Mouse (Mus musculus): ENCODE measurements around the gene Ptprn.

The Ptprn gene

DNA sequence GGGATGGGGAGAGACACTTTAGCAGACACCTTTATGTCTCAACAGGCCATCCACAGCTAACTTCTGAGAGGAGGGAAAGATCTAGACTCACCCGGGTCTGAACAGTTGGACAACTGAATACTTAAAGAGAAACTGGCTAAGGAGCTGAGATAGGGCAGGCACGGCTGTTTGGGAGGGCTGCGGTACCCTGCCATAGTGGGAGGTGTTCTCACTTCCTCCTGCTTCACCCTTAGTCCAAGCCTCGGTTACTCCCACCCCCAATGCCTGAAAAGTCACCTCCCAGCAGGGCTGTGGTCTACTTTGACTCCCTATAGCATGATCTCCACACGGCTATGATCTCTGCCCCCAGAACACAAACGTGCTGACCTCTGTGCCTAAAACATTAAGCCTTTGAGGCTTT, 40.8 kb downstream of the Ptprn start:
- no peak for DNase-seq (ENCODE audit: low spot score)

DNA sequence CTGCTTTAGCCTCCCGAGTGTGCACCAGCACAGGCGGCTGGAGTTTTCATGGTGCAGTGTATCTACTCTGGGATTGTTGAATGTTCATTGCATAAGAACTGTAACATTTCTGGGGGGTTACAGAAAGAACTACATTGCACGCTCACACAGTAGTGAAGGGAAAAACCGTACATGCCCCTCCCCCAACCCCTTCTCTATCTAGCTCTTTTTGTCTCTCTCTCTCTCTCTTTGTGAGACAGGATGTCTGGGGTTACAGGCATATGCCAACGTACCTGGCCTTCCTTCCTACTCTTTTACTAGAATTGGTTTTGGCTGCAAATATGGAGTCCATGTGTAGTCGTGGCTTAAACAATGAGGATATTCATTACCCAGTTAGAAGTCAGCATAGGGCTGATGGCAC, 41.4 kb downstream of the Ptprn start:
- no peak for DNase-seq (ENCODE audit: low spot score)

DNA sequence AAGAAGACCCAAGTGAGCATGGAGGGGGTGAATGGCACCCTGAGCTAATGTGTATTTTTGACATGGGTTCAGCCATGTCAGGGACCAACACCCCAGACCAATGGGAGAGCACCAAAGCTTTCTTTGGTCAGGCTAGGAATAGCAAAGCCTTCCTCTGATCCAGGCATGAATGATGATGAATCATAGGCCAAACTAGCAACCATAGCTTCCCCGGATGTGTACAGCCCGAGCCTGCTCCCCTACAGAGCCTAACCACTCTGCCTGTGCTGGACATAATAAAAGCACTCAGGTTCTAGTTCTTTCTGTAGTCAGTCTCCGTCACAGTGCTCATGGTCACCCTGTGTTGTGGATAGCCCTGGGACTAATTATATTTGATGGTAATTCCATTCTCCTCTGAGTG, 42.8 kb downstream of the Ptprn start:
- DNase-seq (ENCODE audit: low spot score): no peak

DNA sequence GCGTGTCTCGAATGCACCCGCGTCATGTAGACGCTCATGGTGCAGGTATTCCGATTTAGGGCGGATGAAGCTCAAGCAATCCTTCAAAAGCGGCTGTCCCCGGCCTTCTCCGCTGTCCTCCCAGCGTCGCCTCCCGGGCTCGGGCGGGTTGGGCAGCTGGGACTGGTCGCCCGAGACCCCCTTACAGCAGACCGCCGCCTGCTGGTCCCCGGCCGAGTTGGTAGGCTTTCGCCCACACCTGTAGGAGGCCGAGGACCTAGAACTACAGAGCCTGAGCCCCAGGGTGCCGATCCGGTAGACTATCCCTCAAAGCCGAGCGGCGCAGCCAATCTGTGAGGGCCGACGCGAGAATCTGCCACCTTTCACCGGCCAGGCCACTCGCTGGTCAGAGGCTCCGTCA, 44.8 kb downstream of the Ptprn start, which contains the start of gene Tuba4a:
Gene Tuba4a, minus strand, starts transcription at position 335 of the 400 bp plus-strand sequence.
- DNase-seq (ENCODE audit: low spot score): no peak

DNA sequence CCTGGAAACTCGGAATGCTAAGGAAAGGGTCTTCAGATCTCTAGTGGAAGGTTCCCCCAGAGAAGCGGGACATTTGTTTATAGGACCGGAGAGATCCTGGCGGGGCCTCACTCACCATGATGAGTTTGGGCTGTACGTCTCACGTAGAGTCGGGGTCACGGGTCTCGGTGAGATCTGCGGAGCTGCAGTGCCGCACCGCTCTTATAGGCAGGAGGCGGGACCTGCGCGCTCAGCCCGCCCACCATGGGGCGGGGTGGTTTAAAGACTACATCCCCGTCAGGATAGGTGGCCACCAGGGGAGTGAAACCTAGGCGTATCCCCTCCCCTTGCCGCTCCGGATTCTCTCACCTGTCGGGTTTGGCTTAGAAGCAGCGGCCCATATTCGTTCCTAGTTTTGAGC, 45.2 kb downstream of the Ptprn start:
- no peak for DNase-seq (ENCODE audit: low spot score)

DNA sequence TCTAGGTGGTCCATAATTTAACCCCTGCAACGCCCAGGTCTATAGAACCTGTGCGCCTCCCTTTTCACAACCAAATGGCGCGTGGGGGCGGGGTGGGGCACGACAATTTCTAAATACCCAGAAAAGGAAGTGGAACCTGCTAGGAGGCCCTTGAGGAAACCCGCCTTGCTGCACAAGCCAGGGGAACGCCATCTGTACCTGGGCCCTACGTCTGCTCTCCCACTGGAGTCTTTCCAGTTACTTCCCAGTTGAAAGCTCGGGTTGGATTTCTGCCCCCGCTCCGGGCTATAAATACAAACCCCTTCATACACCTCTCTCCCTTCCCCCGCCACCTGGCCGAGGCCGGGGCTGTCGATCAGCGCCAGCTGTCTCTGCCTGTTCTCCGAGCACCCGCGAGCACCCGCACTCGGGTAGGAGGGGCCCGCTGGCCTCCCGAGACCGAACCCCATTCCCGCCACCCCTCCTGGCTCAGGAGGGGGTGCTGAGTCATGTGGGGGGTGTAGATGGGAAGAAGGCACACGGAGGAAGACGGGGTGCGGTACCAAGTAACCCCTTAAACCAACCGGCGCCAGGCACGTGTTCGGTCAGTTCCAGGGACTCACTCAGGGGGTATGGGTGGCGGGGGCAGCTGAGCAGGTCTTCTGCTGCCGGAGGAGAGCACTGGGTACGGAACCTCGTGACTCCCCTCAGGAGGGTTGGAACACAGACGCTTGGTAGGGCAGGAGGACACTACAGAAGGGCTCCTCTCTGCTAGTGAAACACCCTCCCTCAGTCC, 45.9 kb downstream of the Ptprn start:
- DNase-seq (ENCODE audit: low spot score): no peak

DNA sequence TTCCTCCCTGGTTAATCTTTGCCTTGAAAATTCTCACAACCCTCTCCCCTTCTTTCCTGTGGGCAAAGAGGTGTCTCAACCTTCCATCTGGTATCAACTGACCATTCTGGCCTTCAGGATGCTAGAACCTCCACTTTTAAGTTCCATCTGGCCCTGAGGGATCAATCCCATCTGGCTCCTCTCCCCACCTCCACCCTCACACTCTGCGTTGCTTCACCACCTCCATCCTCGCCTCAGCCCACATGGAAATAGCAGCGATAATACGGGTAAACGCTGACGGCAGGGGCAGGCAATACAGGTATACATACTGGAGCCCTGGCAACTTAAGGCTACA, 46.4 kb downstream of the Ptprn start:
- no peak for DNase-seq (ENCODE audit: low spot score)

DNA sequence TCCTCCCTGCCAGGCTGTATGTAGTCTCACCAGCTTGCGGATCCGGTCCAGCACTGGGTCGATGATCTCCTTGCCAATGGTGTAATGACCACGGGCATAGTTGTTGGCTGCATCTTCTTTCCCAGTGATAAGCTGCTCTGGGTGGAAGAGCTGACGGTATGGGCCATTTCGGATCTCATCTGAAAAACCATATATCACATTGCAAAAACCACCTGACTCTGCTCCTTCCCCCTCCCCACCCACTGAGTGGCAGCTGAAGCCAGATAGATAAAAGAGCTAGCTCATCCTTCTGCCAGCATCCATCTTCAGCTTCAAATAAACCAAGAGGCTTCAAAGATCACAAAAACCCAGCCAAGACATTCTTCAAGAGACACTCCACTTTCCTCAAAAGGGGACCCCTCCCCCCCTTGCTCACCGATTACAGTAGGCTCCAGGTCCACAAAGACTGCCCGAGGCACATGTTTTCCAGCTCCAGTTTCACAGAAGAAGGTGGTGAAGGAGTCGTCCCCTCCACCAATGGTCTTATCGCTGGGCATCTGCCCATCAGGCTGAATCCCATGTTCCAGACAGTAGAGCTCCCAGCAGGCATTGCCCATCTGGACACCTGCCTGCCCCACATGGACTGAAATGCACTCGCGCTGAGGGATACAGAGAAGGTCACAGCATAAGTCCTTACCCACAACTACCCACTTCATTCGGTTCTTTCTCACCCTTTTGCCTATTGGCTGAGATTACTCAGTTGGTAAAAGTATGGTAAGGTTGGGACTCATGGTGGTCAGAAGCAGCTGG, 47.3 kb downstream of the Ptprn start:
- DNase-seq (ENCODE audit: low spot score): no peak

DNA sequence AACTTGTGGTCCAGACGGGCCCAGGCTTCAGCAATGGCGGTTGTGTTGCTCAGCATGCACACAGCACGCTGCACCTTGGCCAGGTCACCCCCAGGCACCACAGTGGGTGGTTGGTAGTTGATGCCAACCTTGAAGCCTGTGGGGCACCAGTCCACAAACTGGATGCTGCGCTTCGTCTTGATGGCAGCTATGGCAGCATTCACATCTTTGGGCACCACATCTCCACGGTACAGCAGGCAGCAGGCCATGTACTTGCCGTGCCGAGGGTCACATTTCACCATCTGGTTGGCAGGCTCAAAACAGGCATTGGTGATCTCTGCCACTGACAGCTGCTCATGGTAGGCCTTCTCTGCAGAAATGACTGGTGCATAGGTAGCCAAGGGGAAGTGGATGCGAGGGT, 48.5 kb downstream of the Ptprn start:
- DNase-seq (ENCODE audit: low spot score): no peak

DNA sequence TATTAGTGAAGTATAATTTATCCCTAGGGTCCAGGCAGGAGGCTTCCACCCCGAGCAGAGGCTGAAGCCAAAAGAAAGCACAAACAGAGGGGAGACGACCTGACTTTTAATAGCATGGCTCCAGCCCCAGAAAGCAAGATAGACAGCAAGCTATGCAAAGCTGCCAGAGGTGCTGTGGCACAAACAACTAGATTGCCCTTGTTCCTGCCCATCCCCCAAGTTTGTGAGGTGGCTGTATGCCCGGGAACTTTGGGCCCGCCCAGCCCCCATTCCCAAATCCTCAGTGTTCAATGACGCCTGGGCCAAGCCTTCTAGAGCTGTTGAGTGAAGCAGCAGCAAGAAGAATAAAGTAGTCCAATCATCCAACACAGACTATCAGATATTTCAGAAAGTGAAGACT, 49.4 kb downstream of the Ptprn start:
- DNase-seq (ENCODE audit: low spot score): no peak

DNA sequence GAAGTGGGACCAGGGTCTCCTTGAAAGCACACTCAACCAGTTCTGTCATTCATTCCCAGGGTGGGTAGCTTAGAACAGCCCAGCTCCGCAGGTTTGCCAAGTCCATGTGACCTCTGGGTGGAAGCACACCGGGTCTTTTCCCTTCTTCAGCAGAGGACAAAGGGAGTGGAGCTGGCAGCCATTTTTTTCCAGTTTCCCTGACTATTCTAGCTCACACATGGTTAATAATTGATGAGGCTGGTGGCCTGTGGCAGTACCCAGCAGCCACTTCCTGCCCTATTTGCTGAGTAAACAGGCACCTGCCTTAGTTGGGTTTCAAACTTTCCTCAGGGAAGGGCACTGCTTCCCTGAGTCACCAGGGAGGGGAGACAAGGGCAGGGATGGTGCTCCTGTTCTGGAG, 49.9 kb downstream of the Ptprn start:
- no peak for DNase-seq (ENCODE audit: low spot score)

DNA sequence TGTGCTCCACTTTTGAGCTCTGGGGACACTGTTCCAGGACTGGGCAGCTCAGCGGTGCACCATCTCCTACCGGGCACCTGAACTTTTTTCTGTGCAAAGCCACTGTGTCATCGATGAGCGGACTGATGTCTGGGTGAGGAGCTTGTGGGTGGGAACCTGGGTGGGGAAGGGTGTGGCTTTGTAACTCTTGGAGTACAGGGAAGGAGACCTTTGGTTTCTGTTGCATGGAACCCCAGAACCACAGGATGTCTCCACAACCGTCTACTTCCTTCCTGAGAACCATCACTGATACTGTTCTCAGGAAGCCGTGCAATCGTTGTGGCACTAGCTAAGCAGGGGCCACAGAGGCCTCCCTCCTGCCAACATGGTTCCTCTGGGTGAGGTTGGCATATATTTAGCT, 51.2 kb downstream of the Ptprn start:
- DNase-seq (ENCODE audit: low spot score): no peak

DNA sequence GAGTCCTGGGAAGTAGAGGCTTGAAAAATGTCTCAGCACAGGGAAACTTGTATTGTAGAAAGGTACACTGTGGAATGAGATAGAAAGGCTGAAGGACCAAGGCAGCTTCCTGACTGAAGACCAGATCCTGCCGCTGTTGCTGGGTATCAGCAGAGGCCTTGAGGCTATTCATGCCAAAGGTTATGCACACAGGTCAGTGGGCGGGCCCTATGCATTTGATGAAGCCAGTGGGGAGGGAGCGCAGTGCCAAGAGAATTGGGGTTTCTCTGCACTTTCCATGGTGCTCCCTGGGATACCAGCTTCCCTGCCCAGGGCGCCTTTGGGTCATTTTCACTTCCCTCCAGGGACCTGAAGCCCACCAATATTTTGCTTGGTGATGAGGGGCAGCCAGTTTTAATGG, 51.8 kb downstream of the Ptprn start:
- no peak for DNase-seq (ENCODE audit: low spot score)

DNA sequence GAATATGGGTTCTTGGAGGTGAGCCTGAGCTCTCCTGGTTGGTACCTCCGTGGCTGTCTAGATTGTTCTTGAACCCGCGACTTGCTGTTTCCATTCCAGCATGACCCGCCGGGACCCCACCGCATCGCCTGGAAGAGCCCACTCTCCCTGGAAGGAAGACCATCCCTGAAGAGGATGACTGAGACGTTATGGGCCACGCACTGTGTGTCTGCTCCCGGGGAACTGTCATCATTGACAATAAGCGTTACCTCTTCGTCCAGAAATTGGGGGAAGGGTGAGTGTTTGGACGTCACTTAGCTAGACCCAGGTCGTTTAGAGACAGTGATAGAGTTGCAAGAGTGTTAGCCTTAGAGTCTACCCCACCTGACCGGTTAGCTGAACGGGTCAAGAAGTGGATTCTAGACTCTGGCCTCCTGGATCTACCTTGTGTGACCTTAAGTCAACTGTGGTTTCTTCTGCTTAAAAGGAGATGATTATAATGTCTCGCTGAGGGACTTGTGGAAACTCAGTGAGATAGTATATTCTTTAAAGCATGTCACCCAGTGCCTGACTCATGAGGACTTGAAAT, 53.1 kb downstream of the Ptprn start:
- no peak for DNase-seq (ENCODE audit: low spot score)

DNA sequence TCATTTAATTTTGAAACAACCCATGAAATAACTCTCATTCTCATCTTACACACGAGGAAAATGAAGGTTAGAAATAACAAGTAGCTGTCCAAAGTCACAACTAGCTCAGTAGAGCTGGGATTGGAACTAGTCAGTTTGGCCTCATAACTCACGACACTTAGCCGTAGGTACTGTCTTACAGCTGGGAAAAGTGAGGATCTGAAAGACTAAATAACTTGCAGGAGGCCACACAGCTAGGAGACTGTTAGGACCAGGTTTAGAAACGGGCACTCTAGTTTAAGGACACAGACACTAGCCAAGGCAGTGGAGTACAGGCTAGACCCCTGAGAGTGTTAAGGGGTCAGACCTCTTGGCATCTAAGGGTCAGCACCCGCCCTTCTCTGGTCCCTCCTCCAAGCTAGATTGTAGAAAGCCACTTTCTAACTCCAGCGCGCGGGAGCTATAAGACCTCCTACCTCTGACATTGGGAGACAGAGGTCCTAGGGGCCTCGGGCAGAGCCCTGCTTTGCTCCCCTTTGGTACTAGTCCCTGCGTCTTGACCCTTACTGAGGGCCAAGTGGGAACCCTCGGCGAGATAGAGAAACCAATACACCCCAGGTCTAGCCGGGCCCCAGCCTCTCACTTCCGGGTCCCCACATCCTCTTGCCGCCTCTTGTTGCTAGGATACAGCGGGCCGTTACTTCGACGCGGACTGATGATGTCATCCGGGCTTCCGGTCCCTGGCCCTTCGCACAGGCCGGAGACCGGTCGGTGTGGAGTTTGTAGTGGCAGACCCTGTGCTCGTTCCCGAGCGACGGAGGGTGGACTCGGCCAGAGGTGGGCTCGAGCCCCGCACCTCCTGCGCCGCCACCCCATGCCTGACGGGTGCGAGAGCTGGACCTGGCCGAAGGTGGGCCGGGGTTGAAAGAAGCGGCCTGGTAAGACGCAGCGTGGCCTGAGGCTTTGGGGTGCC, 53.9 kb downstream of the Ptprn start, which contains the start of the genes Glb1l and Stk16:
Gene Glb1l, minus strand, starts transcription at position 678 of the 952 bp plus-strand sequence.
Gene Stk16, plus strand, starts transcription at position 703 of the 952 bp plus-strand sequence.
- DNase-seq (ENCODE audit: low spot score): peak; percentile 91

DNA sequence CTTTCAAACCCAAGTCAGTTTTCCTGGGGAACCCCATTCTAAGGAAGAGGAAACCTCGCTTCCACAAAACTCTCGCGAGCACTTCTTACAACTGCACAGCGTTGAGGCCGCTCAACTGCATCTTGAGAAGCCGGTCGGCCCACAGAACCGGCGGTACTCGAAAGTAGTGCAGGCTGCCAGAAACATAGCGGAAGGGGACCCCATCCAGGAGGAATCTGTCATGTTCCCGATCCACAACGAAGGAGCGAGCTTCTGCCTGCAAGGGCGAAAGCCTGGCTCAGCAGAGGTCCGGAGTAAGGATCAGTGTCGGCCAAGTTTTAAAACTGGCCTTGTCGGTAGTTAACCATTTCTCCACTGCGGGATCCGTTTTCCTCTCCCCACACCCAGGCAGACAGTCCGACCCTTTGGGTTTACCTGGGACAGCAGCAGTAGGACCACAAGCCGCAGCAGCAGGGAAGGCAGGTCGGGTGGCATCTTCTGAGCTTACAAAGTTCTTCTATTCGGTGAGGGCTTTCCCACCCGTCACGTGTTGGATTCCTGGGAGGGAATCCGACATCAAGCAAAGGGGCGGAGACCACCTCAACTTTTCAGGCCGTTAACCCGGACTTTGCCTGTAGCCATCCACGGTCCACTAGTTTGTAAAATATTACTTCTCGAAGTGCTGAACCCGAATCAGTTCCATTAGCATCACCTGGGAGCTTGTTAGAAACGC, 55.2 kb downstream of the Ptprn start:
- DNase-seq (ENCODE audit: low spot score): no peak

DNA sequence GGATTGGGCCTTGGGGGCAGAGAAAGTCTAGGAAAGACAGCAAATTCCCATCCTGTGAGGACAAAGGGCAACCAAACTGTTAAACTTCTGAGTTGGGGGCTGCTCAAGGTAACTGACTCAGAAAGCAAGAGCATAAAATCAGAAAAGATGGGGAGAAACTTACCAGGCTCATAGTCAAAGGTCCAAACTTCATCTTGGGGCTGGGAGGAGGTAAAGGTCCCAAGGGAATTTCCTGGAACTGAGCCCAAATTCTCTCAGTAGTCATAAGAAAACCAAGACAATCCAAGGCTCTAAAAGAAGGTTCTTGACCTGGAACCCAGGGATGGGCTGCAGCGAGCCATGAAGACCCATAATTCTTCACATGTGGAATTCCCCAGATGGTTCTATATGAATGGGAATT, 63.1 kb downstream of the Ptprn start:
- no peak for DNase-seq (ENCODE audit: low spot score)
